In the genomic region with DNA sequence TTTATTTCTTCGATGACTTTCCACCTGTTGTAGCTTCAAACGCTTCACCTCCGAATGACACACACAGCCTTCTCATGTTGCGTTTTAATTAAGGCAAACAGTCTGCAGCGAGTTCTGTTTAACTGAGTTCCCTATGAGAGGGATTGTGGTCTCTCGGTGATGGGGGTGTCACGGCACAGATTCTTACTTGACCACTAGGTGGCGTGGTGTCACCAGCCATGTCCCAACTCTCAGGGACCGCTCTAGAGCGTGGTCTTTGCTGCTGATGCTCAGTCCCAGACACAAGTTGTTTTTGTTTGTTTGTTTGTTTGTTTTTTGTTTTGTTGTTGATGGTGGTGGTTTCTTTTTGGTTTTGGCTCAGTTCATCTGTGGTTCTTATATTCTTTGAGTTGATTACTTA, we compare ENCODE assay signal across 8 mouse cellular contexts. TPM values are rescaled to one million over a fixed set of nuclear protein-coding genes. Genes with fewer than 3 reads are reported as not detected.
DNase-seq lines count a peak whose midpoint lies in the region; ATAC-seq and TF ChIP-seq lines count a peak whose summit lies in the region.

No protein-coding gene starts in this region.

- intact Hi-C loops in heart, postnatal 10 days (cut with DNase I), result loop anchor here (1.0 to 2.0 kb wide), 3 partner anchors 41 to 351 kb away; no protein-coding TSS in a partner anchor

- H3K4me1 ChIP-seq in E14TG2a.4 (replicated peaks; ENCODE audit: low read depth, low read length), result peaks cover 16% of the 10 kb centered on the region
- H3K4me1 ChIP-seq in liver, embryonic 15.5 days (replicated peaks), result peaks cover 5% of the 10 kb centered on the region; the same call in 1 of the 2 replicates
- no peaks in the 10 kb centered on the region for H3K4me1 ChIP-seq in neural tube, embryonic 13.5 days (replicated peaks)

- WGBS in liver, embryonic 15.5 days (ENCODE audit: insufficient replicate concordance), result 14% methylated on average over 10 of the region's 10 CpGs
- 15% methylated on average over 10 of the region's 10 CpGs for WGBS in neural tube, embryonic 13.5 days

- no peak overlapping the region for H3K27ac ChIP-seq in liver, embryonic 15.5 days (replicated peaks)
- H3K27ac ChIP-seq in neural tube, embryonic 13.5 days (replicated peaks), result no peak overlapping the region

- TF ChIP-seq CTCF in E14TG2a.4 (conservative IDR thresholded peaks at IDR 0.05; ENCODE audit: low read length), result peak; percentile 27; the same call in 1 of the 2 replicates

- H3K4me3 ChIP-seq in E14TG2a.4 (replicated peaks; ENCODE audit: low read length), result no peak overlapping the region
- H3K4me3 ChIP-seq in liver, embryonic 15.5 days (replicated peaks), result no peak overlapping the region
- H3K4me3 ChIP-seq in neural tube, embryonic 13.5 days, result no peak overlapping the region

- H3K4me2 ChIP-seq in liver, embryonic 15.5 days, result no peak overlapping the region
- no peak overlapping the region for H3K4me2 ChIP-seq in neural tube, embryonic 13.5 days

- DNase-seq in adrenal gland, adult 18-20 months (ENCODE audit: low spot score in 2 of 2), result peak; percentile 54 to 55
- DNase-seq in embryo, embryonic 9.5 days (ENCODE audit: extremely low spot score), result peak; percentile 65
- peak; percentile 64 to 78 for DNase-seq in heart, postnatal 10 days
- peak; percentile 66 to 71 for DNase-seq in kidney, postnatal 25 days
- DNase-seq in thymus, postnatal 36 days, result peak; percentile 45 to 52

- peaks cover 82% of the 10 kb centered on the region for H3K36me3 ChIP-seq in E14TG2a.4 (ENCODE audit: insufficient read depth, low read length)
- peaks cover 18% of the 10 kb centered on the region; the same call in 1 of the 2 replicates for H3K36me3 ChIP-seq in liver, embryonic 15.5 days (replicated peaks)
- H3K36me3 ChIP-seq in neural tube, embryonic 13.5 days, result peaks cover 76% of the 10 kb centered on the region

- ATAC-seq in liver, embryonic 15.5 days (ENCODE audit: insufficient read depth), result peak; percentile 63; the same call in 1 of the 2 replicates
- peak; percentile 77; the same call in 1 of the 2 replicates for ATAC-seq in neural tube, embryonic 13.5 days (ENCODE audit: low read depth)

- H3K9ac ChIP-seq in liver, embryonic 15.5 days, result no peak overlapping the region
- H3K9ac ChIP-seq in neural tube, embryonic 13.5 days, result no peak overlapping the region

- H3K27me3 ChIP-seq in E14TG2a.4 (ENCODE audit: insufficient read depth, low read length), result no peaks in the 10 kb centered on the region
- no peaks in the 10 kb centered on the region for H3K27me3 ChIP-seq in liver, embryonic 15.5 days
- H3K27me3 ChIP-seq in neural tube, embryonic 13.5 days, result no peaks in the 10 kb centered on the region

- no peaks in the 10 kb centered on the region for H3K9me3 ChIP-seq in E14TG2a.4 (ENCODE audit: low read length)
- no peaks in the 10 kb centered on the region for H3K9me3 ChIP-seq in liver, embryonic 15.5 days (replicated peaks)
- no peaks in the 10 kb centered on the region for H3K9me3 ChIP-seq in neural tube, embryonic 13.5 days

RNA-seq across cellular contexts. Expression of gene Asb1, which starts 16.6 kb away (rescaled TPM):
- total RNA-seq in adrenal gland, adult 18-20 months (2021), result 10 to 100 TPM; 19.4 TPM
- 10 to 100 TPM; 17.6 to 19.4 TPM for total RNA-seq in heart, postnatal 10 days (2021)
- 10.2 and 13.4 TPM in 2 replicates for polyA plus RNA-seq in liver, embryonic 15.5 days (2015; fragmentation: Nextera tagmentation; extraction: Ambion mirVana)
- 12.1 and 13.6 TPM in 2 replicates for polyA plus RNA-seq in neural tube, embryonic 13.5 days (2015; fragmentation: Nextera tagmentation; extraction: Ambion mirVana)

RNA-seq across cellular contexts. Expression of gene Traf3ip1, which starts 29.3 kb away (rescaled TPM):
- 10 to 100 TPM; 10.8 to 12.7 TPM for total RNA-seq in adrenal gland, adult 18-20 months (2021)
- total RNA-seq in heart, postnatal 10 days (2021), result 1 to 10 TPM; 4.4 to 5.3 TPM
- 1.8 and 2.1 TPM in 2 replicates for polyA plus RNA-seq in liver, embryonic 15.5 days (2015; fragmentation: Nextera tagmentation; extraction: Ambion mirVana)
- polyA plus RNA-seq in neural tube, embryonic 13.5 days (2015; fragmentation: Nextera tagmentation; extraction: Ambion mirVana), result 9.2 and 10.4 TPM in 2 replicates
